Mouse (Mus musculus) lung, adult 2 months (tissue): ENCODE results near the gene Pigb. TPM values are rescaled to one million over a fixed set of nuclear protein-coding genes. Genes with fewer than 3 reads are reported as not detected.

Experiments used
- DNase-seq: peaks from one replicate; pipeline ENCODE4 v3.0.0; 2022
- H3K4me1 ChIP-seq: fragments of 200-500 bp; 2 replicates; pipeline ENCODE4 v1.6.1; 2011; ENCODE audit warnings: low read length; ENCODE audit not compliant: control insufficient read depth, insufficient read depth
- H3K4me3 ChIP-seq: fragments of 200-500 bp; replicated peaks from 2 replicates; pipeline ENCODE3; 2011; ENCODE audit warnings: low read depth, mild to moderate bottlenecking, control low read depth, low read length; ENCODE audit errors: extremely low read depth
- CTCF ChIP-seq: fragments of 200-500 bp; IDR thresholded peaks from 2 replicates; pipeline ENCODE4 v1.5.1; 2011; ENCODE audit warnings: mild to moderate bottlenecking, low read length, control low read depth; ENCODE audit not compliant: insufficient read depth
- POLR2A ChIP-seq: fragments of 200-500 bp; IDR thresholded peaks from 2 replicates; pipeline ENCODE4 v1.6.1; 2011; ENCODE audit warnings: low read depth, mild to moderate bottlenecking, control low read depth, low read length, borderline replicate concordance; ENCODE audit errors: extremely low read depth
- WGBS: fragments of 180-500 bp; shearing (Covaris S2); methylation state at CpG from one replicate; pipeline ENCODE4 v1.1.7; 2018; 5-methylcytosine and 5-hydroxymethylcytosine counted together
- polyA plus RNA-seq: library from polyadenylated mRNA; depleted of rRNA; stranded (reverse); fragments of >200 nt; gene quantifications from 2 replicates; pipeline ENCODE4 v1.2.3, GENCODE M21; 2012

Gene Pigb
- polyA plus RNA-seq, 1 experiment: 12.1 TPM

GRCm38 (mm10) chr9:73072426-73072825, 32.2 kb upstream of the Pigb start:
- TF ChIP-seq POLR2A (no peak), CTCF (no peak)
- 79% methylated on average over 8 of the region's 8 CpGs for WGBS
- Histone ChIP-seq H3K4me1 (peaks cover 17% of the 10 kb centered on the region), H3K4me3 (no peak overlapping the region)
- DNase-seq: no peak

GRCm38 (mm10) chr9:73070971-73071659, 30.9 kb upstream of the Pigb start:
- DNase-seq: no peak
- TF ChIP-seq POLR2A (no peak), CTCF (no peak)
- WGBS: 39% methylated on average over 10 of the region's 10 CpGs
- H3K4me1 ChIP-seq: peaks cover 19% of the 10 kb centered on the region
- no peak overlapping the region for H3K4me3 ChIP-seq

- no peak for DNase-seq
- no peak for TF ChIP-seq POLR2A
- TF ChIP-seq CTCF: no peak
- no peak overlapping the region for H3K4me3 ChIP-seq
- WGBS: 39% methylated on average over 6 of the region's 6 CpGs
- peaks cover 19% of the 10 kb centered on the region for H3K4me1 ChIP-seq
These were observed 28.5 kb upstream of the Pigb start for GRCm38 (mm10) chr9:73068688-73069087.

- Histone ChIP-seq H3K4me1 (peaks cover 19% of the 10 kb centered on the region), H3K4me3 (no peak overlapping the region)
- DNase-seq: no peak
- WGBS: 9% methylated on average over 6 of the region's 6 CpGs
- TF ChIP-seq POLR2A: peak; percentile 38; the same call in 1 of the 2 replicates
- no peak for TF ChIP-seq CTCF
These were observed 28.1 kb upstream of the Pigb start for GRCm38 (mm10) chr9:73068230-73068679.

- no peak overlapping the region for H3K4me3 ChIP-seq
- 35% methylated on average over 10 of the region's 10 CpGs for WGBS
- TF ChIP-seq CTCF (no peak), POLR2A (no peak)
- H3K4me1 ChIP-seq: peaks cover 19% of the 10 kb centered on the region
- no peak for DNase-seq
These were observed 26.9 kb upstream of the Pigb start for GRCm38 (mm10) chr9:73067086-73067485.

GRCm38 (mm10) chr9:73063621-73064290, 23.6 kb upstream of the Pigb start:
- TF ChIP-seq POLR2A (no peak), CTCF (no peak)
- Histone ChIP-seq H3K4me1 (peaks cover 8% of the 10 kb centered on the region), H3K4me3 (no peak overlapping the region)
- no peak for DNase-seq
- WGBS: 53% methylated on average over 15 of the region's 15 CpGs

- DNase-seq: no peak
- TF ChIP-seq POLR2A (no peak), CTCF (no peak)
- Histone ChIP-seq H3K4me3 (no peak overlapping the region), H3K4me1 (peaks cover 15% of the 10 kb centered on the region)
- WGBS: 87% methylated on average over 4 of the region's 4 CpGs
These were observed 19.0 kb upstream of the Pigb start for GRCm38 (mm10) chr9:73059224-73059623.

- Histone ChIP-seq H3K4me1 (peaks cover 18% of the 10 kb centered on the region), H3K4me3 (no peak overlapping the region)
- TF ChIP-seq CTCF (no peak), POLR2A (no peak)
- WGBS: 54% methylated on average over 10 of the region's 10 CpGs
- no peak for DNase-seq
These were observed 15.3 kb upstream of the Pigb start for GRCm38 (mm10) chr9:73055441-73055911.

GRCm38 (mm10) chr9:73050606-73051005, 10.4 kb upstream of the Pigb start:
- TF ChIP-seq CTCF: no peak
- peaks cover 31% of the 10 kb centered on the region for H3K4me1 ChIP-seq
- no peak for DNase-seq
- no peak overlapping the region for H3K4me3 ChIP-seq
- 39% methylated on average over 8 of the region's 8 CpGs for WGBS

GRCm38 (mm10) chr9:73049833-73050232, 9.7 kb upstream of the Pigb start:
- no peak overlapping the region for H3K4me3 ChIP-seq
- DNase-seq: no peak
- H3K4me1 ChIP-seq: peaks cover 24% of the 10 kb centered on the region
- WGBS: 27% methylated on average over 5 of the region's 5 CpGs
- TF ChIP-seq POLR2A (no peak), CTCF (no peak)
